Mouse (Mus musculus): ENCODE results near the gene Ap3b2.

GRCm38 (mm10) chr7:81464906-81465450 is 28.7 kb downstream of the Ap3b2 start:
- no peak for TF ChIP-seq CTCF (IDR thresholded peaks at IDR 0.05; ENCODE audit: low read depth, low read length)
- TF ChIP-seq POLR2AphosphoS5 (IDR thresholded peaks at IDR 0.05; ENCODE audit: insufficient replicate concordance, low read depth, low read length): no peak
- TF ChIP-seq TAL1 (conservative IDR thresholded peaks at IDR 0.05; ENCODE audit: low read depth, low read length): no peak
